Mouse (Mus musculus) embryonic facial prominence, embryonic 15.5 days (tissue): ENCODE data around the gene Ccr1. TPM values are rescaled to one million over a fixed set of nuclear protein-coding genes. Genes with fewer than 3 reads are reported as not detected.
"Not testable (repeated sequence)": the region's sequence is repeated elsewhere in the genome, so short reads cannot be mapped to it uniquely, and the experiment has no call there.

ENCODE experiments used
- ATAC-seq: fragments of 200-750 bp; cut with Nextera tagmentation; 2 replicates; pipeline ENCODE4 v1.8.0; 2017; ENCODE audit warnings: low read depth, moderate TSS enrichment; ENCODE audit not compliant: insufficient number of reproducible peaks, low FRiP score, low TSS enrichment
- H3K27ac ChIP-seq: fragments of 300-500 bp; sonication (generic); replicated peaks from 2 replicates; pipeline ENCODE4 v1.5.1; 2015; ENCODE audit warnings: mild to moderate bottlenecking, inconsistent platforms
- H3K27me3 ChIP-seq: fragments of 300-500 bp; sonication (generic); 2 replicates; pipeline ENCODE4 v1.6.1; 2015; ENCODE audit warnings: inconsistent platforms
- H3K36me3 ChIP-seq: fragments of 300-500 bp; sonication (generic); 2 replicates; pipeline ENCODE4 v1.6.1; 2015; ENCODE audit warnings: mild to moderate bottlenecking, inconsistent platforms
- H3K4me1 ChIP-seq: fragments of 300-500 bp; sonication (generic); 2 replicates; pipeline ENCODE4 v1.6.1; 2015; ENCODE audit warnings: inconsistent platforms
- H3K4me2 ChIP-seq: fragments of 300-500 bp; sonication (generic); replicated peaks from 2 replicates; pipeline ENCODE4 v1.6.1; 2015; ENCODE audit warnings: mild to moderate bottlenecking, inconsistent platforms
- H3K4me3 ChIP-seq: fragments of 300-500 bp; sonication (generic); replicated peaks from 2 replicates; pipeline ENCODE4 v1.5.1; 2015; ENCODE audit warnings: mild to moderate bottlenecking, inconsistent platforms
- H3K9ac ChIP-seq: fragments of 300-500 bp; sonication (generic); 2 replicates; pipeline ENCODE4 v1.6.1; 2015; ENCODE audit warnings: inconsistent platforms
- H3K9me3 ChIP-seq: fragments of 300-500 bp; sonication (generic); replicated peaks from 2 replicates; pipeline ENCODE4 v1.6.1; 2016; ENCODE audit warnings: inconsistent platforms
- WGBS: fragments of 180-500 bp; shearing (Covaris S2); methylation state at CpG from one replicate; pipeline ENCODE4 v1.1.7; 2015; 5-methylcytosine and 5-hydroxymethylcytosine counted together
- polyA plus RNA-seq: library from polyadenylated mRNA; unstranded; fragments of >200 nt; fragmentation: Nextera tagmentation; extraction: Ambion mirVana; gene quantifications from 2 replicates; pipeline ENCODE4 v1.2.1, GENCODE M21; 2015

Ccr1 gene
- polyA plus RNA-seq, 1 experiment from 2014 or later: 5.4 TPM

DNA sequence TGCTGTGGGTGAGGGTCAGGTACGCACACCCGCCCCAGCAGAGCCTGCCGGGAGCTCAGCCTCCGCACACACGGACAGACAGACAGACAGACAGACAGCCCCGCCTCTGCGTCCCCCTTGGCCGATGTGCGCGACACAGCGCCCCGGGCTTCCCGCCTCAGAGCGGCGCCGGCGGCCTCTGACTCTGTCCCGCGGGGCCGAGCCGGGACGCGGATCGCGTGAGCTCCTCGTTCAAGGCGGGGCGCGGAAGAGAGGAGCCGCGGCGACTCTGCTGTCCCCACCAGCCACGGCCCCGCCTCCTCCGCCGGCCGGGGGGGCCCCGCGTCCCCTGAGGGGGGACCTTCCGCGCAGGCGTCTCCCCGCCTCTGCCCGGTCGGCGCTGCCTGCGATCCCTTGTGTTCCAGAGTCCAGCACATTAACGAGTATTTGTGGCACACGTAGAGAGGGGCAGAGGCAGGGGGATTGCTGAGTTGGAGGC is 43.9 kb downstream of the Ccr1 start:
- Histone ChIP-seq H3K4me3 (peak overlapping the region; percentile 60), H3K4me1 (peaks cover 23% of the 10 kb centered on the region), H3K36me3 (no peaks in the 10 kb centered on the region), H3K9me3 (no peaks in the 10 kb centered on the region), H3K4me2 (peak overlapping the region; percentile 86), H3K27ac (peak overlapping the region; percentile 86), H3K9ac (peak overlapping the region; percentile 66), H3K27me3 (no peaks in the 10 kb centered on the region)
- under 1% methylated on average over 49 of the region's 49 CpGs for WGBS
- peak; percentile 90 for ATAC-seq

DNA sequence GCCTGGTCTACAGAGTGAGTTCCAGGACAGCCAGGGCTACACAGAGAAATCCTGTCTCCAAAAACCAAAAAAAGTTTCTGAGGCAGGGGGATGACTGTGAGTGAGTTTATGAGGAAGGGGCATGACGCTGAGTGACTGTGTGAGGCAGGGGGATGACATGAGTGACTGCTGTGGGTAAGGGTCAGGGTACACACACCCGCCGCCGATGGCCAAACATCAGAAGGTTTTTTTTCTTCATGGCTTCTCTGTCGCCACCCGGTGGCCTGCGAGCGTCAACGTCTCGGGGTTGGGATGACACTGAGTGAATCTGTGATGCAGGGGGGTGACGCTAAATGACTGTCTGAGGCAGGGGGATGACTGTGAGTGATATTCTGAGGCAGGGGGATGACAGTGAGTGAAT is 44.5 kb downstream of the Ccr1 start:
- H3K27me3 ChIP-seq, H3K9ac ChIP-seq, H3K36me3 ChIP-seq, H3K27ac ChIP-seq, H3K9me3 ChIP-seq: not testable (repeated sequence)
- Histone ChIP-seq H3K4me1 (peaks cover 23% of the 10 kb centered on the region), H3K4me2 (peak overlapping the region; percentile 86), H3K4me3 (peak overlapping the region; percentile 60)
- 0% methylated on average over 11 of the region's 11 CpGs for WGBS
- ATAC-seq: peak; percentile 17; the same call in 1 of the 2 replicates

DNA sequence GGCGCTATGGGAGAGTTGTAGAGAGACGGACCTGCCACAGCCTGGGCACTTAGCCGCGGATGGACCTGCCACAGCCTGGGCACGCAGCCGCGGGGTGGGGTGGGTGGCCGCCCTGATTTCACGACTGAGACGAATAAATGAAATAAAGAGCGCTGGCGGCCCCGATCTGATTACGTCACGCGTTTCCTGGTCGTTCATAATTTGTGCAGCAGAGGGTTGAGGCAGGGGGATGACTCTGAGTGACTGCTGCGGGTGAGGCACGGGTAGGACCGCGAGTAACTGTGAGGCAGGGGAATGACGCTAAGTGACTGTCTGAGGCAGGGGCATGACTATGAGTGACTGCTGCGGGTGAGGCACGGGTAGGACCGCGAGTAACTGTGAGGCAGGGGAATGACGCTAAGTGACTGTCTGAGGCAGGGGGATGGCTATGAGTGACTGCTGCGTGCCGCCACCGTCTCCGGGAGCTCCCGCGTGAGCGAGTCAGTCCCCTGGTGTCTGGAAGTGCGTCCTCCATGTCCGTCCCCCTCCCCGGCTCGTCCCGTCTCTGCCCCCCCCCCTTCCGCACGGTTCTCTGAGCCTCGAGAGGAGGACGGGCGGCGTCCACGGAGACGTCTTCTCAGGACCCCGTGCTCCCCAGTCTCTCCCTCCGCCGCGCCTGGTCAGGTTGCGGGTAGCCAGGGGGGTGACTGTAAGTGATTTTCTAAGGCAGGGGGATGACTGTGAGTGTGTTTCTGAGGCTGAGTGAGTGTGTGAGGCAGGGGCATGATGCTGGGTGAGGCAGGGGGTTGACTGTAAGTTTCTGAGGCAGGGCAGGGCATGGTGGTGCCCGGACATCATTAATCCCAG is 45.1 kb downstream of the Ccr1 start:
- Histone ChIP-seq H3K9me3 (no peaks in the 10 kb centered on the region), H3K27me3 (no peaks in the 10 kb centered on the region), H3K27ac (no peak overlapping the region), H3K9ac (peak overlapping the region; percentile 15; the same call in 1 of the 2 replicates), H3K4me1 (peaks cover 23% of the 10 kb centered on the region), H3K4me2 (peak overlapping the region; percentile 86), H3K36me3 (no peaks in the 10 kb centered on the region), H3K4me3 (peak overlapping the region; percentile 60)
- ATAC-seq: no peak
- WGBS: under 1% methylated on average over 47 of the region's 53 CpGs

Other genes starting within 250 kb of the Ccr1 start
- gene Cxcr6, start 162.2 kb downstream of the Ccr1 start, polyA plus RNA-seq: 0.55 and 0.56 TPM in 2 replicates
- 15.8 and 18.9 TPM in 2 replicates for gene Fyco1, start 116.8 kb downstream of the Ccr1 start, polyA plus RNA-seq
- 0.04 TPM in 1 of 2 replicates, not detected in the other for gene Xcr1, start 106.7 kb downstream of the Ccr1 start, polyA plus RNA-seq
- not detected in 2 replicates for gene Ccr1l1, start 9.7 kb upstream of the Ccr1 start, polyA plus RNA-seq
- 0.11 and 0.20 TPM in 2 replicates for gene Ccr3, start 53.3 kb upstream of the Ccr1 start, polyA plus RNA-seq
- 4.0 and 4.4 TPM in 2 replicates for gene Ccr2, start 133.3 kb upstream of the Ccr1 start, polyA plus RNA-seq
- gene Ccr5, start 152.9 kb upstream of the Ccr1 start, polyA plus RNA-seq: 0.44 and 1.1 TPM in 2 replicates